Mouse (Mus musculus): Measurements from ENCODE around the gene Clcnkb. TPM values are rescaled to one million over a fixed set of nuclear protein-coding genes. Genes with fewer than 3 reads are reported as not detected.

Clcnkb gene
- polyA plus RNA-seq, 1 experiment from 2014 or later = 0.51 TPM

DNA sequence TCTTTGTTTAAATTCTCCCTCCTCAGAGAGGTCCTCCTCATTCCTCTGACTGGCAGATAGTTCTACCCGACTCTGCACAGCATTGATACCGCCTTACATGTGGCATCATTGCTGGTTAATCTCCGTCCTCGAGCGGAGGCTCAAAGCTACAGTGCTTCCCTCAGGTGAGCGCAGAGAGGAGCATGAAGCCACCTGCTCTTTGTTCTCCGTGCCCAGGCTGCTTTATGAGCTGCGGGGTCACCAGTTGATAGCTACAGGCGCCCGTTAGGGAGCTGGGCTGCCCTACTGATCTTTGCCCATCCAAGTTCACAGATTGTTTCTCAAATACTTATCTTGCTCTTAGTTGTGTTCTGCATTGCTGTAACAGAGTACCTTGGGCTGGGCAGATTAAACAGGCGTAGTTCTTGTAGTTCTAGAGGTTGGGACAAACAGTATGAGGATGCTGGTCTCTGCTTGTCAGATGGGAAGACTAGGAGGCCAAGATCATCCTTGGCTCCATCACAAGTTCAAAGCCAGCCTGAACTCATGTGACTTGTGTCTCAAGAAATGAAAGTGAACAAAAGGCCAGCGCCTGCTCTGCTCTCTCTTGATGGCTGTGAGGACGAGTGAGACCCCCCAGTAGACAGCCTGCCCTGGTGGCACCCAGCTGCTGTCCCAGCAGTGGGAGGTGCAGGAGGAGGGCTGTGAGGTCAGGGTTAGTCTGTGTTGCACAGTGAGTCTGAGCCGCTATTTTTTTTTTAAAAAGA lies 40.6 kb upstream of the Clcnkb start:
- Histone ChIP-seq H3K27me3 (replicated peaks; ENCODE audit: control insufficient read depth, insufficient read depth, low read length) (no peaks in the 10 kb centered on the region), H3K9ac (ENCODE audit: low read length) (no peak overlapping the region), H3K4me3 (ENCODE audit: low read depth, low read length) (no peak overlapping the region), H3K36me3 (ENCODE audit: control insufficient read depth, insufficient read depth, low read length) (peaks cover 9% of the 10 kb centered on the region; the same call in 1 of the 2 replicates), H3K9me3 (ENCODE audit: control insufficient read depth, low read length) (no peaks in the 10 kb centered on the region), H3K27ac (ENCODE audit: low read depth) (no peak overlapping the region), H3K4me1 (replicated peaks; ENCODE audit: control insufficient read depth, insufficient read depth, low read length) (peaks cover 10% of the 10 kb centered on the region; the same call in 1 of the 2 replicates), H3K4me2 (ENCODE audit: low read length) (no peak overlapping the region)
- whole genome bisulfite sequencing = 92% methylated on average over 14 of the region's 14 CpGs
- DNase-seq (ENCODE audit: low spot score) = no peak
- no peak for ATAC-seq (replicated peaks; ENCODE audit: low FRiP score, low TSS enrichment, low read depth)

- 81% methylated on average over 4 of the region's 4 CpGs for WGBS
- H3K4me3 ChIP-seq (ENCODE audit: low read depth, low read length) = no peak overlapping the region
- H3K27ac ChIP-seq (ENCODE audit: low read depth) = no peak overlapping the region
- no peak overlapping the region for H3K9ac ChIP-seq (ENCODE audit: low read length)
- ATAC-seq (replicated peaks; ENCODE audit: low FRiP score, low TSS enrichment, low read depth) (no peak), DNase-seq (ENCODE audit: low spot score) (no peak)
- H3K4me1 ChIP-seq (replicated peaks; ENCODE audit: control insufficient read depth, insufficient read depth, low read length) = peaks cover 10% of the 10 kb centered on the region; the same call in 1 of the 2 replicates
- H3K36me3 ChIP-seq (ENCODE audit: control insufficient read depth, insufficient read depth, low read length) = peaks cover 9% of the 10 kb centered on the region; the same call in 1 of the 2 replicates
- no peak overlapping the region for H3K4me2 ChIP-seq (ENCODE audit: low read length)
- H3K27me3 ChIP-seq (replicated peaks; ENCODE audit: control insufficient read depth, insufficient read depth, low read length) = no peaks in the 10 kb centered on the region
- no peaks in the 10 kb centered on the region for H3K9me3 ChIP-seq (ENCODE audit: control insufficient read depth, low read length)
These were observed 39.7 kb upstream of the Clcnkb start for GRCm38 (mm10) chr4:141455526-141455925.

DNA sequence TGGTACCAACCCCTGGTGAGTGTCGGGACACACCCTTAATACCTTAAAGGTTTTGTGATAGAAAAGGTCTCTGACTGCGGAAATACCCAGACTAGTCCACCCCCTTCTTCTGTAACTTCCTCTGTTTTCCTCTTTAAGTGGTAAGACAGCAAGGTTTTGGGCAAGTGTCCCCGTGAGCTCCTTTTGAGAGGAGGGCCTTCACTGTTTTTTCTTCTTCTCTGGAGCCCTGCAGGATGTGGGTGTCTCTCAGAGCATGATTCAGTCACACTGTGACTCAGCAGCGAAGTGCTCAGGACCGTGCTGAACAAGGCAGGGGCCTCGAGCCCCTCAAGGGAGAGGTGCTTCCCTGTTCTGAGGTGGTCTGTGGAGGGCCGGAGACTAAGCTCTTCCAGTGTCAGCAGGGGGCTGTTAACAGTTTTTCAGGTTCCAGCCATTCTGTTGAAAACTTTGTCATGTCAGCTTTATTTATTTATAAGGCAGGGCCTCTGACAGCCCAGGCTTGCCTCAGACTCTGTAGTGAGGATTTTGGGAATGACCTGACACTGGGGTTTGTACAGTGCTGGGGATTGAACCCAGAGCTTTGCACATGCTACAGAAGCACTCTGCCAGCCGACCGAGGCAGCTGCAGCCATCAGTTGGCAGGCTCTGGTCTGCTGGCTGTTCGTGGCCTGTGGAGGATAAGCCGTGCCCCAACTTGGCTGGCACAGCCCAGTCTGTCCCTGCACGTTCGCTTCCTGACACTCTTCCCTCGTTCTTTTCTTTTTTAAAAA lies 39.0 kb upstream of the Clcnkb start:
- H3K4me3 ChIP-seq (ENCODE audit: low read depth, low read length) = no peak overlapping the region
- H3K36me3 ChIP-seq (ENCODE audit: control insufficient read depth, insufficient read depth, low read length) = peaks cover 11% of the 10 kb centered on the region
- no peak overlapping the region for H3K4me2 ChIP-seq (ENCODE audit: low read length)
- H3K27ac ChIP-seq (ENCODE audit: low read depth) = no peak overlapping the region
- no peaks in the 10 kb centered on the region for H3K27me3 ChIP-seq (replicated peaks; ENCODE audit: control insufficient read depth, insufficient read depth, low read length)
- ATAC-seq (replicated peaks; ENCODE audit: low FRiP score, low TSS enrichment, low read depth) (no peak), DNase-seq (ENCODE audit: low spot score) (no peak)
- WGBS = 72% methylated on average over 14 of the region's 14 CpGs
- H3K4me1 ChIP-seq (replicated peaks; ENCODE audit: control insufficient read depth, insufficient read depth, low read length) = peaks cover 10% of the 10 kb centered on the region; the same call in 1 of the 2 replicates
- no peaks in the 10 kb centered on the region for H3K9me3 ChIP-seq (ENCODE audit: control insufficient read depth, low read length)
- no peak overlapping the region for H3K9ac ChIP-seq (ENCODE audit: low read length)

GRCm38 (mm10) chr4:141451916-141452450 lies 36.2 kb upstream of the Clcnkb start:
- 91% methylated on average over 9 of the region's 9 CpGs for WGBS
- ATAC-seq (replicated peaks; ENCODE audit: low FRiP score, low TSS enrichment, low read depth) (no peak), DNase-seq (ENCODE audit: low spot score) (no peak)
- no peak overlapping the region for H3K27ac ChIP-seq (ENCODE audit: low read depth)
- H3K9me3 ChIP-seq (ENCODE audit: control insufficient read depth, low read length) = no peaks in the 10 kb centered on the region
- no peak overlapping the region for H3K4me2 ChIP-seq (ENCODE audit: low read length)
- H3K4me3 ChIP-seq (ENCODE audit: low read depth, low read length) = no peak overlapping the region
- no peaks in the 10 kb centered on the region for H3K27me3 ChIP-seq (replicated peaks; ENCODE audit: control insufficient read depth, insufficient read depth, low read length)
- no peaks in the 10 kb centered on the region for H3K4me1 ChIP-seq (replicated peaks; ENCODE audit: control insufficient read depth, insufficient read depth, low read length)
- H3K36me3 ChIP-seq (ENCODE audit: control insufficient read depth, insufficient read depth, low read length) = peaks cover 38% of the 10 kb centered on the region
- no peak overlapping the region for H3K9ac ChIP-seq (ENCODE audit: low read length)

DNA sequence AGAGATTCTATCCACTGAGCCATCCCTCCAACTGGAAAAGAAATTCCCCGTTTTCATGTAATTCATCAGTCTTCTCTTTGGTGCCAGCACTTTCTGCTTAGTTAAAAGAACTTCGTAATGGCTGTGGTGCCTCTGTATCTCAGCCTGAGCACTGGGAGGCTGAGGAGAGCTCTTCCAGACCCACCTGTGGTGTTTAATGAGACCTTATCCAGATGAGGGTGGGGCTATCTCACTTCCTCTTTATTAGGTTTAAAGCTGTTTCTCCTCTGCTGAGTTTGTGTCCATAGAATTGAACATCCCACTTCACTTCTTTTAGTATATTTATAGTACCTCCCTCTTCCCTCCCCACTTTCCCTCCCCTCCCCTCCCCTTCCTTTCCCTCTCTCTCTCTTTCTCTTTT lies 35.4 kb upstream of the Clcnkb start:
- no peak overlapping the region for H3K4me3 ChIP-seq (ENCODE audit: low read depth, low read length)
- H3K9ac ChIP-seq (ENCODE audit: low read length) = no peak overlapping the region
- H3K27me3 ChIP-seq (replicated peaks; ENCODE audit: control insufficient read depth, insufficient read depth, low read length) = no peaks in the 10 kb centered on the region
- DNase-seq (ENCODE audit: low spot score) = no peak
- no peak for ATAC-seq (replicated peaks; ENCODE audit: low FRiP score, low TSS enrichment, low read depth)
- H3K4me1 ChIP-seq (replicated peaks; ENCODE audit: control insufficient read depth, insufficient read depth, low read length) = no peaks in the 10 kb centered on the region
- no peaks in the 10 kb centered on the region for H3K9me3 ChIP-seq (ENCODE audit: control insufficient read depth, low read length)
- H3K27ac ChIP-seq (ENCODE audit: low read depth) = no peak overlapping the region
- 85% methylated on average over 2 of the region's 2 CpGs for WGBS
- H3K4me2 ChIP-seq (ENCODE audit: low read length) = no peak overlapping the region
- peaks cover 39% of the 10 kb centered on the region for H3K36me3 ChIP-seq (ENCODE audit: control insufficient read depth, insufficient read depth, low read length)

DNA sequence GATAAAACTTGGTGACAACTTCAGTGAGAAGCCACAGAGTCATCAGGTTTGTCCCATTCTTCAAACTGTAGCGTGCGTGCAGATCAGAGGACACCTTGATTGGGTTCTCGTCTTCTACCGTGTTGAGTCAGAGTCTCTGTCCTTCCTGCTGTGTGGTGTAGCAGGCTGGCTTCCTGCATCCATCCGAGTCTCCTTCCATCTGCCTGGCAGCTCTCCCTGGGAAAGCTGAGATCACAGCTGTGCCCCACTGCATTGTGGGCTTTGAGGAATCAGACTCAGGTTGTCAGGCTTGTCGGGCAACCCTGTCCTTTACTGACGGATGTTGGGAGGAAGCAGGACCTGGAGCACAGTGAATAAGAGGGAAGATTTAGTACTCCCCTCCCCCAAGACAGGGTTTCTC lies 30.4 kb upstream of the Clcnkb start:
- ATAC-seq (replicated peaks; ENCODE audit: low FRiP score, low TSS enrichment, low read depth) = no peak
- no peaks in the 10 kb centered on the region for H3K9me3 ChIP-seq (ENCODE audit: control insufficient read depth, low read length)
- no peak for DNase-seq (ENCODE audit: low spot score)
- no peaks in the 10 kb centered on the region for H3K27me3 ChIP-seq (replicated peaks; ENCODE audit: control insufficient read depth, insufficient read depth, low read length)
- WGBS = 81% methylated on average over 7 of the region's 7 CpGs
- no peak overlapping the region for H3K4me3 ChIP-seq (ENCODE audit: low read depth, low read length)
- no peak overlapping the region for H3K9ac ChIP-seq (ENCODE audit: low read length)
- H3K4me2 ChIP-seq (ENCODE audit: low read length) = no peak overlapping the region
- peaks cover 12% of the 10 kb centered on the region for H3K4me1 ChIP-seq (replicated peaks; ENCODE audit: control insufficient read depth, insufficient read depth, low read length)
- peaks cover 30% of the 10 kb centered on the region for H3K36me3 ChIP-seq (ENCODE audit: control insufficient read depth, insufficient read depth, low read length)
- no peak overlapping the region for H3K27ac ChIP-seq (ENCODE audit: low read depth)

- no peak for DNase-seq (ENCODE audit: low spot score)
- Histone ChIP-seq H3K4me3 (ENCODE audit: low read depth, low read length) (peak overlapping the region; percentile 83), H3K9me3 (ENCODE audit: control insufficient read depth, low read length) (no peaks in the 10 kb centered on the region), H3K27ac (ENCODE audit: low read depth) (no peak overlapping the region), H3K36me3 (ENCODE audit: control insufficient read depth, insufficient read depth, low read length) (peaks cover 30% of the 10 kb centered on the region), H3K9ac (ENCODE audit: low read length) (peak overlapping the region; percentile 90), H3K4me1 (replicated peaks; ENCODE audit: control insufficient read depth, insufficient read depth, low read length) (peaks cover 12% of the 10 kb centered on the region), H3K27me3 (replicated peaks; ENCODE audit: control insufficient read depth, insufficient read depth, low read length) (no peaks in the 10 kb centered on the region), H3K4me2 (ENCODE audit: low read length) (peak overlapping the region; percentile 84)
- ATAC-seq (replicated peaks; ENCODE audit: low FRiP score, low TSS enrichment, low read depth) = no peak
- 13% methylated on average over 14 of the region's 14 CpGs for WGBS
These were observed 29.5 kb upstream of the Clcnkb start for GRCm38 (mm10) chr4:141445328-141445720.

DNA sequence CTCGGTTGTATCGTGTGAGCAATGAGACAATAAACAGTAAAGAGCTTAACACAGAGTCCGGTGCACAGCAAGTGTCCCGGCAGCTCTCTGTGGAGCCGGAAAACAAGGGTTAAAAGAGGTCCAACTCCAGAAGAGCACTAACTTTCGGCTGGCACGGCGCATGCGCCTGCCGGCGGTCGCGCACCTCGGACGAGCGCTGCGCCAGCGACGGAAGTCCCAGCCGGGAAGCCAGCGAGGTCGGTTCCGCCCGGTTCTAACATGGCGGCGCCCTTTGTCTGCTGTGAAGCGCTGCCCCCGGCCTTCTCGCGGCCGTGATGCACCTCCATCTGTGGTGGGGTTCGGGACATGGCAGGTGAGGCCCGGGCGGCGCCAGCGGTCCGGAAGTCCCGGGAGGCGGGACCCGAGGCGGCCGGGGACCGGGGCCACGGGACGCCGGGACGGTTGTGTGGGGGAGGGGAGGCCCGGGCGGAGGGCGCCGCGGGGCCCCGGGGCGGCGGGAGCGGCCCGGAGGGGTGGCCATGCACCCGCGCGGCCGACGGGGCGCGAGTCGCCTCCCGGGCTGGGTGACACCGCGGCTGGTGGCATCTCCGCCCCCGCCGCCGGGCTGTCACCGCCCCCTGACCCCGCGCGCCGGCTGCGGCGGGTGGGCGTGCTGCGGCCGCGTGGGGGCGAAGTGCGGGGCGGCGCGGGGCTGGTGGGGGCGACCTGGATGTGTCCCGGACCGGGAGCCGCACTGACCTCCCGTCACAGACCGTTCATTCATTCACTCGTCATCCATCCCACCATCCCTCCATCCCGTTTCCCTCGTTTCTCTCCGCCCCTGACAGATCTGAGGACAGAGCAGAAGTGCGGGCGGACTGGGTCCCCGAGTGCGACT lies 28.9 kb upstream of the Clcnkb start, which contains the start of gene Zbtb17:
Zbtb17 (plus strand) TSS at position 204 of the 877 bp plus-strand sequence.
- Histone ChIP-seq H3K4me1 (replicated peaks; ENCODE audit: control insufficient read depth, insufficient read depth, low read length) (peaks cover 12% of the 10 kb centered on the region), H3K4me2 (ENCODE audit: low read length) (peak within 1 kb of the TSS; percentile 84), H3K4me3 (ENCODE audit: low read depth, low read length) (peak within 1 kb of the TSS; percentile 83), H3K27ac (ENCODE audit: low read depth) (peak within 1 kb of the TSS; percentile 55), H3K9ac (ENCODE audit: low read length) (peak within 1 kb of the TSS; percentile 90), H3K27me3 (replicated peaks; ENCODE audit: control insufficient read depth, insufficient read depth, low read length) (no peaks in the 10 kb centered on the region), H3K36me3 (ENCODE audit: control insufficient read depth, insufficient read depth, low read length) (peaks cover 28% of the 10 kb centered on the region), H3K9me3 (ENCODE audit: control insufficient read depth, low read length) (no peaks in the 10 kb centered on the region)
- WGBS = under 1% methylated on average over 75 of the region's 102 CpGs
- ATAC-seq (replicated peaks; ENCODE audit: low FRiP score, low TSS enrichment, low read depth) = peak; percentile 92
- DNase-seq (ENCODE audit: low spot score) = peak; percentile 94
